Mouse (Mus musculus): ENCODE measurements around the gene Elovl7.

Elovl7 gene

DNA sequence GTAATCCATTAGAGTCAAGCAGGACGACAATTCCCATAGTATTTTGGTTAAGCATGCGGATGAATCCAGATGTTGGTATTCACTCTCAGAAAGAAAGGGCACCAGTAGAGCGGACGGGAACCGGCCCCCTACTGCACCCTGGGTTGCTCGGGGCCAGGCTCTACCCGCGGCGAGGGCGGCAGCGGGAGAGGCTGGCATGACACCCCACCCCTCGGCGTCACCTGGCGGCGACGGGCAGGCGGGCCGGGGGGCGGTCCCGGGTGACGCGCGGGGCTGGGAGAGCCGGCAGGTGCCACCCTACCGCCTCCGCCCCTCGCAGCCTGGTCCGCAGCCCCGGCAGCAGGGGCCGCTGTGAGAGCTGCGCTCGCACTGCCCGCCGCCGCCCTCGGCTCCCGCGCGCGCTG lies at the start of gene Elovl7:
Gene Elovl7, plus strand, starts transcription at position 324 of the 404 bp plus-strand sequence.
- peak; percentile 94 for DNase-seq

- no peak for DNase-seq
Measured at GRCm38 (mm10) chr13:108164621-108165020, 49.6 kb upstream of the Elovl7 start.

DNA sequence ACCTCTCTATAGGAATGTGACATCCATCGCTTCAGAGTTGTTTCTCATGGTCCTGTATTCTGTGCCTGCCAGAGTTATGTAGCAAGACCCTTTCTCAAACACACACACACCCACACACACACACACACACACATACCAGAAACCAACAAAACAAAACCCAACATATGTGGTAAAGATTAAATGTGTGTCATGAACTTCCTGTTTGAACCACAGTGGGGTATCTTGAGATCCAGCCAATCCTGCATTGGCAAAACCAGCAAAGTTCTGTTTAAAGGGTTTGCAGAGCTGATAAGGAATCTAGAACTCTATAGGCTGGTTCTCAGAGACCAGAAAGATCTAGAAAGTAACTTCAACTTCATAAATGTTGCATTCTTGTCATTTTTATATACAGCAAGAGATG lies 44.2 kb upstream of the Elovl7 start:
- DNase-seq = no peak

DNA sequence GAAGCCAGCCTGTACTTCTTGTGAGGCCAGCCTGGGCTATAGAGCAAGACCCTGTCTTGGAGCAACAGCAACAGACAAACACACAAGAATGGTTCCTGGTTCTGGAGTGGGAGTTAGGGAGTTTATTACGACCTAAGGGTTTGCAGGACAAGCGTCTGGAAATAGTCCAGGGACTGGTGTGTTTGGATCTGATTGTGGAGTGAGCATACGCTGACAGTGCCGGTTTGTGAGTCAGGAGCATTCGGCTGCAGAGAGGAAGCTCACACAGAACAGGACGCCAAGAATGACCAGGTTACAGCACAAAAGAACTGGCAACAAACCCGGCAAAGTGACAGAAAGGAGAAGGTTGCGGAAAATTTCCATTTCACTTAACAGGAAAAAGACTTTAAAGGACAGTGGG lies 43.7 kb upstream of the Elovl7 start:
- no peak for DNase-seq

GRCm38 (mm10) chr13:108179618-108180017 lies 34.6 kb upstream of the Elovl7 start:
- DNase-seq = peak; percentile 84

DNA sequence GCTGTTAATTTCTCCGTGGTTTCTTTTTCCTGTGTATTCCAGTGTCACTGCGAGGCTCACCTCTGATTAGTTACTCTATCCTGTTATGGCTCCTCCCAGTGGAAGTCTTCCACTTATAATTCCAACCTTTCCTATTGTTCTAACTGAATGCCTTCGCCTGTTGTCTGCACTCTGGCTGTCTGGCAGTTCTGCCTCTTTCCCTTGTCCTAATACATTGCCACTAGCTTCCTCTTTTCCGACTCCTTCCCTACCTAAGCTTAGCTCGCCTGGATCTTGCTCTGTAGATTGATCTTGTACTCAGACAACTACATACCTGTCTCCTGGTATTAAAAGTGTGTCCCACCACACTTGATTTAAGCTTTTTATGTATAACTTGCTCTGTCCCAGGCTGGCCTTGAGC lies 33.4 kb upstream of the Elovl7 start:
- DNase-seq = peak; percentile 64

DNA sequence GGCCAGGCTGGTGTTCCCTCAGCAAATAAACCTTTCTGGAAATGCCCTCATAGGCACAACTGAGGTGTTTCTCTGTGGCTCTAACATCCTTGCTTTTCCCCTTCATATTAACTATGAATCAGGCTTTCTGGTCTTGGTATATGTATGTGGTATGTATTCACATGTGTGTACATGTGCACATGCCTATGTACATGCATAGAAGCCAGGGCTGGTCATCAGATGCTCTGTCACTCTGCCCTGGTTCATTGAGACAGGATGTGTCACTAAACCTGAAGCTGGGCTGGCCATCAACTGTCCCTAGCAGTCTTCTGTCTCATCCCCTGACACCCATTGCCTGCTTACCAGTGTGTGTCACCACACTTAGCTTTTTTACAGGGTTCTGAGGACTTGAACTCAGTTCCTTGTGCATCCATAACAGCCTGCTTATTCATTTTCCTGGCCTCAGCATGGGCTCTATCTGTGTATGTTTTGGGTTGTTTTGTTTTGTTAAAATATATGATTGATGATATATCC lies 29.4 kb upstream of the Elovl7 start:
- DNase-seq = peak; percentile 52

- DNase-seq = peak; percentile 17
Measured at GRCm38 (mm10) chr13:108185530-108185929, 28.7 kb upstream of the Elovl7 start.

DNA sequence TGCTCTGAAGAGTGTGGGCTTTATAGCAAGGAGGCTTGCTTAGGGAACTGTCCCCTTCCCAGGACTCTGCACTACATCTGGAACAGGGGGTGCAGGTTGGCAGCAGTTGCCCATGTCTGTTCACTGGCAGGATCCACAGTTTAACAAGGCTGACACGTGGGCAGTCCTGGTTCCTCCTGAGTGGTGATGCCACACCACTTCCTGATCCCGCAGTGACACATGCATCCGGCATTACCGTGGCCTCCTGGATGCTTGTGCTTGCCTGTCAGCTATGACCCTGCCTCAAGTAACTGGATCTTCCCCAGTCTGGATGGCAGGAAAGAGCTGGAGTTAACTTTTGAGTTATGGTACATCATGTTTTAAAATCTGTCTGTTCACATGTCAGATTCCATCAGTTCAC lies 26.2 kb upstream of the Elovl7 start:
- DNase-seq = peak; percentile 56

DNA sequence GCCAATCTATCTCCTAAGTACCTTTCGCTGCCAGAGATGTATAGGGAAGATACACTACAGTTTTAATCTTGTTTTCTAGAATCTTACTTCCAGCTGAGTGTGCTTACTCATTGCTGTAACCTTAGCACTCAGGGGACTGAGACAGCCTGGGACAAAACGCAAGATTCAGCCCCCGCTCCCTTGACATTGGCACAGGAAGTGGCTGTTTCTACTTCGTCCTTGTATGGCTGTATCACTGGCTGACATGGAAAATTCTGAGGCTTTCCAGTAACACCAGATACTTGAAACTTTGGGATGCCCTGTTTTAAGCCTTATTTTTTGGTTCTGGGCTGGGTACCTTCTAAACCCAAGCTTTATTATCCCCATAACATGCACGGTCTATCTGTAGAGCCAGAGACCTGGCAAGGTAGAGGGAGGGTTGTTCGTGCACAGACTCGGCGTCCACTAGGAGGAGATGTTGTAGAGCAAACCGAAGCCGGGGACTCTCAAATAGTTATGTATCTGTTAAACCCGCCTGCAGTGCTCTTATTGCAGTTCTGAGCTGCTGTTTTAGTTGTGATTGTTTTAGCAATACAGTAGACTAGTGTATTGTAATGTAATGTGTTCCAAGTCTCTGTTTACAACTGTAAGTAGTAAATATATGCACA lies 23.0 kb upstream of the Elovl7 start:
- DNase-seq = peak; percentile 90

- DNase-seq = peak; percentile 44
Measured at GRCm38 (mm10) chr13:108195474-108195873, 18.7 kb upstream of the Elovl7 start.

- peak; percentile 4 for DNase-seq
Measured at GRCm38 (mm10) chr13:108204857-108205256, 9.3 kb upstream of the Elovl7 start.

DNA sequence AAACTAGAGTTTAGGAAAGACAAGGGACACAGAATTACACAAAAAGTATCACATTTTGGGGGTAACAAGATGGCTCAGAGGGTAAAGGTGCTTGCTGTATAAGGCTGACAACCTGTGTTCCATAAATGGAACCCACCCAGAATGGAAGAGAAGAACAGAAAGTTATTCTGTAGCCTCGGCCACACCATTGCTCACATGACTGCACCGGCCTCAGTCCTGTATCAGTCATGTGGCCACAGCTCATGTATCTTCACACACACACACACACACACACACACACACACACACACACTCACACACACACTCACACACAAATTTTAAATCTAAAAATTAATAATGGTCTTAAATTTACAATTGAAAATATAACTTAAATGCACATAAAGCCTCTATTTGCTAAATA lies 6.8 kb upstream of the Elovl7 start:
- no peak for DNase-seq

- no peak for DNase-seq
Measured at GRCm38 (mm10) chr13:108208090-108208489, 6.1 kb upstream of the Elovl7 start.

GRCm38 (mm10) chr13:108210960-108211359 lies 3.2 kb upstream of the Elovl7 start:
- DNase-seq = no peak

DNA sequence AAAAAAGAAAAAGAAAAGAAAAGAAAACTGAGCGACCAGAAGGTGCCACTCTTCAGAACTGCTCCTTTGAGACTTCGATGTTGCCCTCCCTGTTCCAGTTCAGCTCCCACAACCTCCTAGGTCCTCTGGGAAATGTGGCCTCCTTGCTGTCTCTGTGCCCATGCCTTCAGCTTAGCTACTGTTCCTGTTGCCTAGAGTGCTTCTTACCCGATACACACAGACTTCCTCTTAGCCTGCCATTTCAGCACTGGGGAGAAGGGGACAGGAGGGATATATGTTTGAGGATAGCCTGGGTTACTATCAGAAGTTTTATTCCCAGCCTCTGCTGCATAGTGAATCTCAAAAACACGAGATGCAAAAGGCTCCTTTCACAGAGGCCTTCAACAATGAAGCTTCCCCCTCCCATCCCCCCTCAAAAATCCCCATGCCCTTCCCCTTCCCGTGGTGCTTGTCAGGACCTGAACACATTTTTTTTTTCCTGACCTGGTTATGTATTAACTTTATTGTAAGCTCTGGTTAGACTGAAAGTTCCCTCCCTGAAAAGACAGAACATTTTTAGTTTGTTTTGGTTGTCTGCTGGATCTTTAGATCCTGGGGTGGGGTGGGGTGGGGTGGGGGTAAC lies 1.7 kb upstream of the Elovl7 start:
- DNase-seq = no peak

DNA sequence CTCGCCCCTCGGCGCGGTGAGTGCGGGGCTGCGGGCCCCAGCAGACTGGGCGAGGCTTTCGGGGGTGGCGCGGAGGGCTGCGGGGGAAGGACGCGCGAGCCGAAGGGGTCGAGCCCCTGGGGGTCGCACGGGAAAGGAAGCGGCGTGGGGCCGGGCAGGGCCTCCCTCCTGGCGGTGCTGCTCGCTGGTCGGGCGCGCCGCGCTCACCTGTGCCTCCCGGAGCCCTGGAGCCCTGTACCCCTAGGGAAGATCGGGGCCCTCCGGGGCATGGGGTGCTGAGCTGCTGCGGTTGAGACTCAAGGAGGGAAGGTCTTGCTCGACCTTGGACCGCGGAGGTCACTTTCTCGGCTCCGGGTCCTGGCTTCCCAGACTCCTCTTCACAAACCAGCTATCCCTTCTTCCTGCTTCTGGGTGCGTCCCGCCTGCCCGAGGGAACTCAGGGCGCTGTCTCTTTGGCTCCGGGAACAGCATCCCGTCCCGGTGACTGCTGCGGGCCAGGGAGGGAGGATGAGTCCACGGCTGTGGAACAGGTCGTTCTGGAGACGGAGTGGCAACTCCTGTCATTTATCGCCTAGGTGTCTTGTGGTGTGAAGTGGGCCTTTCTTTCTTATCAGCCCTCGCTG lies 392 bp downstream of the Elovl7 start:
- DNase-seq = peak; percentile 88

DNA sequence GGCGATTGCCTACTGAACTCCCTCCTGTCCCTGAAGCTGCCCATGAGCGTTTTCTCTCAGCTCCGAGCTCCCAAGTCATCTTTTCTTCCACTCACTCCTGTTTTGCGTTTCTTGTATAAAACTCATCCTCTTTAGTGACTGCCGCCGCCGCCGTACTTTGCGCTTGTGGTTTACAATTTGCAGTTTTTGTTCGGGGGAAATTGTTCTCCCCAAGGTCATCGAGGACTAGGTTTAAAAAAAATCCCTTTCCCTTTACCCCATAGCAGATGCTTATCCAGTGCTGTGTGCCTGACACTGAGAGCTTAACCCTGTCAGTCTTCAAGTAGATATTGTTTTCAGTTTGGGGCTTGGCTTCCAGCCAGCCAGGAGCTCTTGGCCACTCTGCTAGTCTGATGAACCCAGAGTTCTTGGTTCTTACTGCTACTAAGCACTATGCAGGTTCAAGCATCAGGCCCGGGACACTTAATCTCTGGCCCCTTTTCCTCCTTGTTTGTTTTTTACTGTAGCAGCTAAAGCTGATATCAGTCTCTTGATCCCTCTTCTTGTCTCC lies 1.1 kb downstream of the Elovl7 start:
- peak; percentile 59 for DNase-seq

GRCm38 (mm10) chr13:108219773-108220172 lies 5.6 kb downstream of the Elovl7 start:
- DNase-seq = peak; percentile 33

DNA sequence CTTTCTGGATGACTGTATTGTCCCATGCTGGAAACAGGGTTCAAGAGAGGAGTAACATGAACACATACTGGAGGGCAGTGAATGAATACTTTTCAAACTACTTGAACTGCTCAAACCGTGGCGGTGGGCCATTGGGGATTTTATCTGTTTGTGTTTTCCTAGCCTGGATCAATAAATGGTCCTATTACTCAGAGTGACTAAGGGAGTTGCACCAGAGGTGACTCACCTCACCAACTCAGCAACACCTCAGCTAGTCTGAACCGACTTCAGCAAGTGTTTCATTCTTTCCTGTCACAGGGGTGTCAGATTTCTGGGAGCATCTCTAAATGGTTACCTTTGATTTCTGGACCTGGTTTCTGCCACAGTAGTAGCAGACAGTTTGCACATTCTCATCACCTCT lies 15.0 kb downstream of the Elovl7 start:
- peak; percentile 63 for DNase-seq

DNA sequence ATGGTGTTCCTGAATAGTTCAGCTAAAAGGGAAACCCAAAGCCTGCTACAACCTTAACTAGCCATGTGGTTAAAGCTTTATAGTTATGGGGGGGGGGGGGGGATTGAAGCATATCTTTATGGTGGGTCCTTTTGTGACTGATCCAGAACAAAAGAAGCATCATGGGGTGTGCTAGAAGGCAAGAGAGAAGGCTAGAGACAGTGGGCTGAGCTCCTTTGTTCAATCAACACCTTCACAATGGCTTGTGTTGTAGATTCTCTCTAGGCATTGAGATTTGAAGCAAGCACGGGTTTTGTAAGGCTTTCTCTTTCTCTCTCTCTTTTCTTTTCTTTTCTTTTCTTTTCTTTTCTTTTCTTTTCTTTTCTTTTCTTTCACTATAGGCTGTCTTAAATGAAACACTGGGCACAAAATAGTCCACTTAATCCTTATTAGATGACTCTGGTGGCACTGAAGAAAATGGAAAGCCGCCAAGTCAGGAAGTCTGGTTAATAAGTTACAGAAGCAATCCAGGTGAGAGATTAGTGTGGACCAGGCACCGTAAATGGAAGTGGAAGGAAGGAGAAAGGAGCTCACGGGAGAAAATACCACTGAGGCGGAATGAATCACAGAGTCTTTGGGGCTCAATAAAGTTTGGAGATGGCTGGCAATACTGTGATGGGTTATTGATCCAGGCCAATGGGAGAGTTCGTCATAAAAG lies 15.6 kb downstream of the Elovl7 start:
- no peak for DNase-seq

DNA sequence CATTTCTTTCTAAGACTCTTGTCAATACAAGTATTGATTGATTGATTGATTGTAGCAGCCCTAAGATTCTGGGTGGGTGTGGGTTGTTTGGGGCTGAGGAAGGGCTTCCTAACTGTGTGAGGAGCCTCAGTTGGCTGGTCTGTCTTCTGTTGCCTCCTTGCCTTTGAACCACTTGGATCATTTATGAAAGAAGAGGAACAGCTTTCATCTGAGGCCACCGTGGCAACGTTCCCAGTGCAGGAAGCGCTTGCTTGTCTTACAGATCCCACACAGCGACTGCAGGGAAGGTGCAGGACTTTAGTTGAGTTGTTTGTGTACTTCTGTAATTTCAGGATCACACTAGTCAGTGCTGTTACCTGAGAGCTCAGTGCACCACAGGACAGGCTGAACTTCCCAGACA lies 25.8 kb downstream of the Elovl7 start:
- peak; percentile 82 for DNase-seq

DNA sequence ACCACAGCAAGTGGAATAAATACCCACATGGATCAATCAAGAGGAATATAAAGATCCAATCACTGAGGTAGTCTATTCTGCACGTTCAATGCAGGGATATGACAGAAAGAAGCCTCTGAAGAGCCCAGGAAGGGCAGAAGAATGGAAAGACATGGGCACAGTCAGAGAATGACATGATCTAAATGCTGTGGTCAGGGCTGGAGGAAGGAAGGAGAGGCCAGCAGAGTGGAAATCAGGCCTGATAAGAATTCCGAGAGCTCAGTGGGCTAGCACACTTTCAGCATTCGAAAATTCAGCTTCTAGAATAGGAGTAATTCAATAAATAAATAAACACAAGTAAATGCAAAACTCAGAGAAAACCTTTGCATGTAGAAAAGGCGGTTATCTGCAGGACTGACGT lies 27.5 kb downstream of the Elovl7 start:
- DNase-seq = no peak
